Mouse (Mus musculus) hindbrain, embryonic 14.5 days (tissue): ENCODE measurements around the gene Zc3h12d. TPM values are rescaled to one million over a fixed set of nuclear protein-coding genes. Genes with fewer than 3 reads are reported as not detected.
"Not testable (repeated sequence)": the region's sequence is repeated elsewhere in the genome, so short reads cannot be mapped to it uniquely, and the experiment has no call there.

Source experiments
- ATAC-seq: fragments of 200-750 bp; cut with Nextera tagmentation; 2 replicates; pipeline ENCODE4 v1.8.0; 2017; ENCODE audit warnings: moderate number of reproducible peaks, mild to moderate bottlenecking, moderate TSS enrichment, moderate library complexity; ENCODE audit not compliant: low FRiP score
- DNase-seq: peaks from one replicate; pipeline ENCODE4 v3.0.0-alpha.2; 2015; ENCODE audit warnings: low spot score
- H3K27ac ChIP-seq: fragments of 300-500 bp; sonication (generic); 2 replicates; pipeline ENCODE4 v1.5.1; 2014; ENCODE audit warnings: mild to moderate bottlenecking, moderate library complexity
- H3K27me3 ChIP-seq: fragments of 300-500 bp; sonication (generic); 2 replicates; pipeline ENCODE4 v1.6.1; 2014; ENCODE audit warnings: mild to moderate bottlenecking, low read length, mixed read lengths; ENCODE audit not compliant: control insufficient read depth, insufficient read depth
- H3K36me3 ChIP-seq: fragments of 300-500 bp; sonication (generic); replicated peaks from 2 replicates; pipeline ENCODE4 v1.6.1; 2014; ENCODE audit not compliant: control insufficient read depth, insufficient read depth
- H3K4me1 ChIP-seq: fragments of 300-500 bp; sonication (generic); replicated peaks from 2 replicates; pipeline ENCODE4 v1.6.1; 2014; ENCODE audit warnings: antibody characterized with exemption, low read length, mixed read lengths; ENCODE audit not compliant: control insufficient read depth, insufficient read depth
- H3K4me2 ChIP-seq: fragments of 300-500 bp; sonication (generic); replicated peaks from 2 replicates; pipeline ENCODE4 v1.6.1; 2014; ENCODE audit warnings: mild to moderate bottlenecking, moderate library complexity
- H3K4me3 ChIP-seq: fragments of 300-500 bp; sonication (generic); replicated peaks from 2 replicates; pipeline ENCODE4 v1.5.1; 2014; ENCODE audit warnings: mild to moderate bottlenecking, low read length
- H3K9ac ChIP-seq: fragments of 300-500 bp; sonication (generic); 2 replicates; pipeline ENCODE4 v1.6.1; 2014
- H3K9me3 ChIP-seq: fragments of 300-500 bp; sonication (generic); 2 replicates; pipeline ENCODE4 v1.6.1; 2016; ENCODE audit warnings: low read length; ENCODE audit not compliant: control insufficient read depth
- WGBS: fragments of 180-500 bp; shearing (Covaris S2); extraction: QIAGEN DNeasy Blood & Tissue Kit; methylation state at CpG from one replicate; pipeline ENCODE4 v1.1.7; 2014; 5-methylcytosine and 5-hydroxymethylcytosine counted together
- polyA plus RNA-seq: library from polyadenylated mRNA; unstranded; fragments of >200 nt; fragmentation: Nextera tagmentation; extraction: Ambion mirVana; gene quantifications from 2 replicates; pipeline ENCODE4 v1.2.1, GENCODE M21; 2014

Gene Zc3h12d
- polyA plus RNA-seq, 1 experiment from 2014 or later: 0.25 TPM

DNA sequence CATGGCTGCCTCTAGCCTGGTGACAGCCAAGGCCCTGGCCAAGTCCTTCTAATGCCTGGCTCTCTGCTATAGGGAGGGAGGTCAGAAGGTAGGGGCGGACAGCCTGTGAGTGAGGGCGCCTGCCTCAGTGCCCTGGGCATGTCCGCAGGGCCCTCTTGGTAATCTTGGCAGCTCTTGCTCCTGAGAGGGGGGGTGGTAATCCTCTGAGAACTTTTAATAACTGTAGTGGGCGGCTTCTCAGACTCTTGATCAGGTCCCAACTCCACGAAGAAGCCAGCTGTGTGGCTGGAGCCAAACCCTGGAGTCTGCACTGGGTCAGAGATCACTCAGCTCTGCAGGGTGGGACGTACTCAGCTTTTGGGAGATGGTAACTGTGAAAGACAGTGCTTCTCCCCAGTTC is 31.9 kb downstream of the Zc3h12d start:
- Histone ChIP-seq H3K4me3 (no peak overlapping the region), H3K27me3 (peaks cover 20% of the 10 kb centered on the region), H3K36me3 (no peaks in the 10 kb centered on the region), H3K27ac (no peak overlapping the region), H3K4me2 (no peak overlapping the region), H3K4me1 (peaks cover 4% of the 10 kb centered on the region; the same call in 1 of the 2 replicates), H3K9ac (no peak overlapping the region), H3K9me3 (no peaks in the 10 kb centered on the region)
- WGBS: 70% methylated on average over 6 of the region's 6 CpGs
- DNase-seq: no peak
- ATAC-seq: no peak

DNA sequence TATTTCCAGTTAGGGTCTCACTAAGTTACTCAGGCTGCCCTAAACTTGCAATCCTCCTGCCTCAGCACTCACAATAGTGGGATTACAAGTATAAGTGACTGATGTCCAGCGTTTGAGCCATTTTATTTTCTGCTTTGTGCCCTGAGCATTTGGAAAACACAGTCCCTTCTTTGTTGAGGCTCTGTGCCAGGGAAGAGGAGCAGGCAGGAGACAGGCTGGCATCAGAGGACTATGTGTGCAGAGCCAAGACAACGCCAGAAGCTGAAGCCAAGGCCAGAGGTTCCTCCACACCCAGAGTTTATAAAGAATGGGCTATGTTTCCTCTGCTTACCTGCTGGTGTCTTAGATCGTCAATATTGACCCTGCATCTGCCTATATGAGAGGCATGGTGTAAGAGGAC is 32.5 kb downstream of the Zc3h12d start:
- WGBS: 80% methylated on average over 3 of the region's 3 CpGs
- H3K27me3 ChIP-seq: peaks cover 20% of the 10 kb centered on the region
- no peak overlapping the region for H3K9ac ChIP-seq
- H3K4me2 ChIP-seq: no peak overlapping the region
- ATAC-seq (no peak), DNase-seq (no peak)
- H3K4me3 ChIP-seq: no peak overlapping the region
- no peaks in the 10 kb centered on the region for H3K9me3 ChIP-seq
- peaks cover 4% of the 10 kb centered on the region; the same call in 1 of the 2 replicates for H3K4me1 ChIP-seq
- no peaks in the 10 kb centered on the region for H3K36me3 ChIP-seq
- no peak overlapping the region for H3K27ac ChIP-seq

DNA sequence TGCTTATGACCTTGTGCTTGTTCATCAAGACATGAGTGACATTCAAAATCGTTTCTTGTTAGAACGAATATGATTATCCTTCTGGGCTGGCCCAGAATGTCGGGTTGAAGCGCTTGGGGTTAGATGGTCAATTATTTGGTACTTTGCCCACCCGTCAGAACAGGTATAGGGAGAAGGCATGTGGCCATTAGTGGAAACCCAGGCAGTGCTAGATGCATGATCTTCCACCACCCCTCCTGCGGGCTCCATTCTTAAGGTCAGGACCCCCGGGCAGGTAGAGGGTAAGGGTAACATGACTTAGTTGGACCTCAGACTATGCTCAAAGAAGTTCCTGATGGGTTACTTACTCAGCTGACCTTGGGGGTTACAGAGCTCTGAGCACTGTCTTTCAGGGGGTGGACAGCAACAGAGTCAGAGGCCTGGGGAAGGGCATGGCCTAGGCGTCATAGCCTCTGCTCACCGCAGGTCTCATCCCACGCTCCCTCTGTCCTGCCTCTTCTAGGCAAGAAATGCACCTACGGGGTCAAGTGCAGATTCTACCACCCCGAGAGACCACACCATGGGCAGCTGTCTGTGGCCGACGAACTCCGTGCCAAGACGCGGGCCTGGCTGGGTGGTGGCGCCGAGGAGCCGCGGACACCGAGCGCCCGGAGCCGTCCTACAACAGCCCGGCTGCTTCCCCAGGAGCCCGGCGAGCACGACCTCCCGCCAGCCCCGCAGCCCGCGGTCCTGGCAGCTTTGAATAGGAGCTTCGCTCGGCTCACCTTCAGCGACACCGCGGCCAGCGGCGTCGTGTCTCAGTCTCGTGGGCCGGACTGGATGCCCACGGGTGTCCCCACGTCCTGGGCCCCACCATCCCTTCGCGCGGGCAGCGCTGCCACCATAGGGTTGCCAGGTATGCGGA is 34.7 kb downstream of the Zc3h12d start:
- DNase-seq (no peak), ATAC-seq (peak; percentile 22; the same call in 1 of the 2 replicates)
- H3K4me3 ChIP-seq: peak overlapping the region; percentile 37
- H3K27me3 ChIP-seq: peaks cover 20% of the 10 kb centered on the region
- WGBS: 18% methylated on average over 50 of the region's 50 CpGs
- peak overlapping the region; percentile 68 for H3K4me2 ChIP-seq
- peaks cover 4% of the 10 kb centered on the region; the same call in 1 of the 2 replicates for H3K4me1 ChIP-seq
- H3K36me3 ChIP-seq: no peaks in the 10 kb centered on the region
- peak overlapping the region; percentile 50 for H3K9ac ChIP-seq
- H3K9me3 ChIP-seq: no peaks in the 10 kb centered on the region
- H3K27ac ChIP-seq: no peak overlapping the region

DNA sequence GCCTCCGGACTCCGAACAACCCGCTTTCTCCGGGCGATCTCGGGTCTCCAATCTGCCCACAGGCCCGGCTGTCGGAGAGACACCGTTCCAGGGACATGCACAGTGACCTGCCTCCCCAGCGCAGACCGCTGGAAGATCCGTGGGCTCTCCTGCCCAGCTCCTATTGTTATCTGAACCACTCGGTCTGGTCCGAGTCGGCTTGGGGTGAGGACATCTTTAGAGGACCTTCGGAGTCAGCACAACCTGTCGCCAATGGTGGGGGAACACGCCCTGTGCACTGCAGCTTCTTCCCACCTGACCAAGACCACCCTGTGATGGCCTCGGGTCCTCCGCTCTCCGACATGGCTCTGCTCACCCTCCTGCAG is 35.4 kb downstream of the Zc3h12d start:
- H3K36me3 ChIP-seq: no peaks in the 10 kb centered on the region
- peaks cover 20% of the 10 kb centered on the region for H3K27me3 ChIP-seq
- H3K4me3 ChIP-seq: peak overlapping the region; percentile 37
- H3K9me3 ChIP-seq: no peaks in the 10 kb centered on the region
- no peak for DNase-seq
- peak overlapping the region; percentile 68 for H3K4me2 ChIP-seq
- H3K9ac ChIP-seq: peak overlapping the region; percentile 50
- 23% methylated on average over 21 of the region's 21 CpGs for WGBS
- H3K27ac ChIP-seq: no peak overlapping the region
- peak; percentile 19; the same call in 1 of the 2 replicates for ATAC-seq
- H3K4me1 ChIP-seq: peaks cover 4% of the 10 kb centered on the region; the same call in 1 of the 2 replicates

DNA sequence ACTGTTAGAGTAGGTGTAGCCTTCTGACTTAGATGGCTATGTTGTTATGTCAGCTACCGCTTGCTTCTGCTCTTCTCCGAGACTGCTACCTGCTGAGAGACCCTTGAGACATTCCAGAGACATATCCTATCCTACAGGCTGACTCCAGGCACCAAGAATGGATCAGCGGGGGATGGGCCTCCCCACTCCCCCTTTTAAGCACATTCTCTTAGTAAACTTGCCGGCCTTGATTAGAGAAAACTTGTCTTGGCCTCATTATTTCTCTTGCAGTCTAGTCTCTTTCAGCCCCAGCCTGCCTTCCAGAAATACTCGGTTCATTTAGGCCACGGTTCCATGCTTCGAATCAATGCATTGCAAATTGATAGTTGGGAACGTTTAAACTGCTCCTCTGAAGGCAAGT is 37.5 kb downstream of the Zc3h12d start:
- DNase-seq (no peak), ATAC-seq (no peak)
- Histone ChIP-seq H3K27me3 (peaks cover 20% of the 10 kb centered on the region), H3K9ac (no peak overlapping the region), H3K4me3 (no peak overlapping the region), H3K4me1 (peaks cover 4% of the 10 kb centered on the region; the same call in 1 of the 2 replicates), H3K4me2 (no peak overlapping the region), H3K9me3 (no peaks in the 10 kb centered on the region), H3K27ac (no peak overlapping the region), H3K36me3 (no peaks in the 10 kb centered on the region)
- 66% methylated on average over 8 of the region's 8 CpGs for WGBS

DNA sequence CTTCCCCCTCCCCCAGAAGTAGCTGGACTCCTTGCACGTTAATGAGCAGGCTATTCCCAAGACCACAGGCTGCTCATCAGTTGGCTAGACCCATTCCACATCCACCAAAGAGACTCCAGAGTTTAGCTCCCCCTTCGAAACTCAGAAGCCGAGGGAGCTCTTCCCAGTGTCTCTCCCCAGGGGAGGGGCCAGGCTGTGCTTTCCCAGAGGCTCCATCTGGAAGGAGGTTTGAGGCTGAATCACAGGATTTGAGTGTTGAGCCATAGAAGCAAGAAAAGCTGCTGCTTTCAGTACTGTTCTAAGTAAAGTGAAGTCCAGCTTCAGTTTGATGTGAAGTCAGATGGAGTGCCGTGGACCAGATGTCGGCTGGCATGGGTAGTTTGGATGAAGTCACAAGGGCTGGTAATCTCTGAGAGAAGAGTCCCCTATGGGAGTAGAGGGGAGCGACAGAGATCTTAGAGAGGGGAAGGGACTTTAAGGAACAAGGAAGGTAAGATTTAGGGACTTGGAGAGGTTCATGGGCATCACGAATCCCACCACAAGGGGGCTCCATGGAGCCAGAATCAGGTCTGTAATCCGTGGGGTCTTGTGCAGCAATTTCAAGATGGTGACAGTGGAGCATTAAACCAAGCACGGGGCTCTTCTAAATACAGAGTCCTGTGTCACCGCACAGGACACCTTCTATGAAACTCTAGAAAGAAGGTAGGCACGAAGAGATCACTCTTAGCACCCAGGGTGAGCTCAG is 38.5 kb downstream of the Zc3h12d start:
- no peaks in the 10 kb centered on the region for H3K9me3 ChIP-seq
- no peaks in the 10 kb centered on the region for H3K36me3 ChIP-seq
- ATAC-seq (no peak), DNase-seq (peak; percentile 40)
- no peak overlapping the region for H3K4me3 ChIP-seq
- no peak overlapping the region for H3K9ac ChIP-seq
- no peak overlapping the region for H3K4me2 ChIP-seq
- H3K27ac ChIP-seq: no peak overlapping the region
- 75% methylated on average over 11 of the region's 11 CpGs for WGBS
- H3K27me3 ChIP-seq: peaks cover 20% of the 10 kb centered on the region
- peaks cover 4% of the 10 kb centered on the region; the same call in 1 of the 2 replicates for H3K4me1 ChIP-seq

DNA sequence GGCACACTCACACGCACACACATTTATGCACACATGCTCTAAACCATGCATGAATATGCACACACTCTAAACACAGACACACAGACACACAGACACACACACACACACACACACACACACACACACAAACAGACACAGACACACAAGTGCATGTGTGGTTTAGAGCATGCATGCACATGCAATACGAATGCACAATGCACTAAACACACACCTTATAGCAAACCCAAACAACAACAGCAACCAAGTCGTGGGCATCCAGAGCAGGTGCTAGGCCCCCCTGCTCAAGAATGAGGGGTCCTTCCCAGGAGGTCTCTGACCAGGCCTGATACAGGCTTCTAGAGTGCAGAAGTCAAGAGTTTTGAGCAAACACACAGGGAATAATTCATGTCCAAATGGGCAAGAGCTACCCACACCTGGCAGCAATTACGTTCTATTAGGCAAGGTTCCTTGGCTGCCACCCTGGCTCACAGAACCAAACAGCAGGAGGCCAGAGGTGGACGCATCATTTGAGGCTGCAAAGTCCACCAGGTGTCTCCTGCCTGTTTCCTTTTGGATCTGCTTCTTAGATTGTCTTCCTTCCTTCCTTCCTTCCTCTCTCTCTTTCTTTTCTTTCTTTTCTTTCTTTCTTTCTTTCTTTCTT is 39.2 kb downstream of the Zc3h12d start:
- WGBS: 82% methylated on average over 5 of the region's 5 CpGs

DNA sequence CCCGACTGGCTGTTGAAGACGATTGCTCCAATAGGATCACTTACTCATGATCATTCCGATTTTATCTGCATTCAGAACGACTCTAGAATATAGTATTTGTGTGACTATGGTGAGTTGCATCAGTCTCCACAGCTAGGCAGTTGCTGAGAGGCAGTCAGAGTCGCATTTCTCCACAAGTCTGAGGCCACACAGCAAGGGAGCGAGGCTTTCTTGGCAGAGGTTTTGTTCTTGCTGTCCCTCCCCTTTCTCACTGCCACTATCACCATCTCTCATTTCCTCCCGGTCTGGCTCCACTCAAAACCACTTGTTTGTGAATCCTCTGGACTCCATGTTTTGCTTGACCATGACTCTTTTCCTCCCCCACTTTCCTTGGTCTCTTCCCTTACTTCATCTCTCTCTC is 41.9 kb downstream of the Zc3h12d start:
- Histone ChIP-seq H3K4me3 (no peak overlapping the region), H3K4me1 (no peaks in the 10 kb centered on the region), H3K27me3 (no peaks in the 10 kb centered on the region), H3K4me2 (no peak overlapping the region), H3K9me3 (no peaks in the 10 kb centered on the region), H3K9ac (no peak overlapping the region), H3K36me3 (no peaks in the 10 kb centered on the region), H3K27ac (no peak overlapping the region)
- ATAC-seq: no peak
- 80% methylated on average over 7 of the region's 7 CpGs for WGBS
- DNase-seq: no peak

More for the DNA sequence above, 39.2 kb downstream of the Zc3h12d start:
- no peak for DNase-seq
- ATAC-seq: no peak
- Histone ChIP-seq H3K27ac (no peak overlapping the region), H3K9me3 (no peaks in the 10 kb centered on the region), H3K4me3 (no peak overlapping the region), H3K27me3 (peaks cover 19% of the 10 kb centered on the region), H3K4me2 (no peak overlapping the region), H3K36me3 (no peaks in the 10 kb centered on the region), H3K4me1 (peaks cover 4% of the 10 kb centered on the region; the same call in 1 of the 2 replicates), H3K9ac (no peak overlapping the region)

DNA sequence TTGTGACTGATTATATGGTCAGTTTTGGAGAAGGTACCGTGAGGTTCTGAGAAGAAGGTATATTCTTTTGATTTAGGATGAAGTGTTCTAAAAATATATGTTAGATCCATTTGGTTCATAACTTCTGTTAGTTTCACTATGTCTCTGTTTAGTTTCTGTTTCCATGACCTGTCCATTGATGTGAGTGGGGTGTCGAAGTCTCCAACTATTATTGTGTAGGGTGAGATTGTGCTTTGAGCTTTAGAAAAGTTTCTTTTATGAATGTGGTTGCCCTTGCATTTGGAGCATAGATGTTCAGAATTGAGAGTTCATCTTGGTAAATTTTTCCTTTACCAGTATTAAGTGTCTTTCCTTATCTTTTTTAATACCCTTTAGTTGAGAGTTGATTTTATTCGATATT is 48.0 kb downstream of the Zc3h12d start:
- not testable (repeated sequence) for ATAC-seq, H3K4me3 ChIP-seq, H3K36me3 ChIP-seq, H3K4me2 ChIP-seq, H3K27me3 ChIP-seq, H3K9me3 ChIP-seq, H3K9ac ChIP-seq, DNase-seq, H3K4me1 ChIP-seq, H3K27ac ChIP-seq
- 93% methylated on average over 3 of the region's 3 CpGs for WGBS
